Mouse (Mus musculus) liver, embryonic 14.5 days (tissue): ENCODE results near the gene Scube3.

ENCODE experiments used
- CTCF ChIP-seq: IDR thresholded peaks from 2 replicates; pipeline ENCODE4 v1.5.1; 2016; ENCODE audit warnings: antibody characterized with exemption, low read depth, control low read depth
- EP300 ChIP-seq: IDR thresholded peaks from 2 replicates; pipeline ENCODE4 v1.6.1; 2016; ENCODE audit warnings: antibody characterized with exemption, low read depth

DNA sequence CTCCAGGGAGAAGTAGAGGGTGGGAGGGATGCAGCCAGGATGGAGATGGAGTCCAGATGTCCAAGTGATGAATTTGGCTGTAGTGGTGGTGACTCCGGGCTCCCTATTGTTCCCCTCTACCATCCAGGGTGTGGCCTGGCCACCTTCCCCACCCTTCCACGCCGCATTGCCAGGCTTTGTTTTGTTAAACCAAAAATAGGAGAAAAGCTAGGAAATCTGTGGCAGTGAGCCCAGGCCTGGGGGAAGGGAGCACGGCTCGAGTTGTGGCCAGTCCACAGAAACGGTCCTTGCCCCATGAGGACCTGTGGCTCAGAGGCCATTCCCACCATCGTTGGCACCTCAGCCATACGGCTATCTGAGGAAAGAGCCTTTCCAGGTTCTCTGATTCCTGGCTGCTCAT is 13.0 kb downstream of the Scube3 start:
- TF ChIP-seq CTCF (no peak), EP300 (no peak)
